Mouse (Mus musculus): ENCODE data around the gene Cacna2d2.

DNA sequence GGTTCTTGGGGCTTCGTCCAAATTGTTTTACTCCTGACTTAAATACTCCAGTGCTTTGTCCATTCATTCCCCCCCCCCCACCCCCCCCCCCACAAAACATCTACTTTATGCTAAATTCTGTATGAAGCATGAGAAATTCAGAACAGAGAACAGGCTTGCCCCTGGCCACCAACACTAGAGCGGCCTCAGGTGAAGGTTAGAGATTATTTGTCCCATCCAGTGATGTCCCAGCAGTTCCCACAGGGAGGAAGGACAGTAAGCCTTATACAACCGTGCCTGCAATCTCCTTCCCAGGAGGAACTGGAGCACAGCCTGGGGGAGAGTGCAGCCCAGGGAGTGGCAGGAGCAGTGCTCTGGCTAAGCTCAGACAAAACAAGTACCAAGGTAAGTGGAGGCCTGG is 179.2 kb downstream of the Cacna2d2 start, which contains the start of gene Naa80:
- TF ChIP-seq CTCF (IDR thresholded peaks at IDR 0.05; ENCODE audit: low read depth), result no peak
- no peak for TF ChIP-seq EP300 (optimal IDR thresholded peaks at IDR 0.05)

Measured in stomach, postnatal 0 days (tissue).